Comparison of ENCODE assay signal across 15 mouse cellular contexts in the genomic region with DNA sequence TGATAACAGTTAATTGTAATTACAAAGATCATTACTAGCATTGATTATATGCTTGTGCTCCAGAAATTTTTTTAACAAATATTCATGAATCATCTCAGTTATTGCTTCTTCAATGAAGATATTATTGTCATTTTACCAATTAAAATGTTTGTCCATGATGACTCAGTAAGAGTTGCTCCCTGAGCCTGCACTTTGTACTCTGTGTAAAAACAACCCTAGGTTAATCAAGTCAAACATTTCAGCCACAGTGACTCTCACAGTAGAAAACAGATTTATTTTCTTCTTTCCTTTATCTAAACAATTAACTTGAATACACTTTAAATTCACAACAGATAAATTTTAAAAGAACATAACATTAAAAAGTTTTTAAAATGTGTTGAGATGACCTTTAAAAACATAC.
"Had no signal": no experiment of that assay in that cellular context is flagged by ENCODE, and none has a peak within 500 bp of the region (broad histone marks: within the 10 kb centered on the region; RNA-seq: fewer than 3 reads in every experiment).

No protein-coding gene starts in this region.

- H3K27me3 ChIP-seq: neural tube, embryonic 15.5 days; stomach, embryonic 15.5 days had no signal

- H3K4me3 ChIP-seq: neural tube, embryonic 15.5 days; stomach, embryonic 15.5 days had no signal

- H3K27ac ChIP-seq: neural tube, embryonic 15.5 days; stomach, embryonic 15.5 days; stomach, postnatal 0 days had no signal

- H3K4me2 ChIP-seq: neural tube, embryonic 15.5 days; stomach, embryonic 15.5 days had no signal

- H3K4me1 ChIP-seq: neural tube, embryonic 15.5 days; stomach, embryonic 15.5 days had no signal

- H3K9me3 ChIP-seq: neural tube, embryonic 15.5 days; stomach, embryonic 15.5 days had no signal

- H3K36me3 ChIP-seq: neural tube, embryonic 15.5 days; stomach, embryonic 15.5 days had no signal

- DNase-seq: retina, postnatal 1 day; right cerebral cortex, adult 18-20 months; right cerebral cortex, postnatal 14 days; right cerebral cortex, postnatal 25 days; right cerebral cortex, postnatal 4 days; spleen, adult 18-20 months; thymus, adult 18-20 months; thymus, adult 2 months; thymus, postnatal 14 days; thymus, postnatal 25 days; thymus, postnatal 36 days; thymus, postnatal 4 days had no signal

- H3K9ac ChIP-seq: neural tube, embryonic 15.5 days; stomach, embryonic 15.5 days had no signal
